Mouse (Mus musculus): Measurements from ENCODE around the gene Csf2rb. TPM values are rescaled to one million over a fixed set of nuclear protein-coding genes. Genes with fewer than 3 reads are reported as not detected.

Csf2rb gene
- total and polyA plus RNA-seq, 2 experiments: 1.8 to 3.6 TPM

DNA sequence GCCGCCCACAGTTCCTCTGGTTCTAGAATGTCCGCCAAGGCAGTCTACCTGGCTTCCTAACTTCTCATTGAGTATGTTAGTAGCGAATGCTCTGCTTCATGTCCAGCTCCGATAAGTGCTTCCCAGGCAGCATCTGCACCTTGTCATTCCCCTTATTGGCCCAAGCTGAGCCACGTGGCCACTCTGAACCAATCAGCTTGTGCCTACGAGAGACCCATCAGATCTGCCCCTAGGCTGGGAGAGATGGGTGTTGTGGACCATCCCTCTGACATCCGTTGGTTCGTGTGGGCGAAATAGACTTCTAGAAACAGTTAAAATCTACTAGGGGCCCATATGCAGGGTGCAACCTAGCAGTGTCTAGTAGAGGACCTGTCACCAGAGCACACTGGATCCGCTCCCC is 52.3 kb downstream of the Csf2rb start:
- no peak for DNase-seq (ENCODE audit: extremely low read depth, low read depth, low spot score)
- Histone ChIP-seq H3K36me3 (ENCODE audit: control insufficient read depth, insufficient read depth, low read length) (no peaks in the 10 kb centered on the region), H3K4me1 (ENCODE audit: control insufficient read depth, insufficient read depth, low read length) (peaks cover 3% of the 10 kb centered on the region; the same call in 1 of the 2 replicates), H3K27me3 (ENCODE audit: control insufficient read depth, insufficient read depth, low read length) (no peaks in the 10 kb centered on the region), H3K9ac (ENCODE audit: low read depth, low read length) (no peak overlapping the region), H3K79me2 (ENCODE audit: control insufficient read depth, insufficient read depth, low read length) (no peaks in the 10 kb centered on the region), H3K4me3 (ENCODE audit: insufficient read depth, low read depth, low read length) (no peak overlapping the region), H3K27ac (replicated peaks; ENCODE audit: insufficient read depth, low read depth, low read length) (no peak overlapping the region)
- TF ChIP-seq POLR2A (IDR thresholded peaks at IDR 0.05; ENCODE audit: extremely low read depth, insufficient read depth, low read length): no peak
- TF ChIP-seq CTCF (IDR thresholded peaks at IDR 0.05; ENCODE audit: low read depth, low read length): no peak
- 94% methylated on average over 10 of the region's 10 CpGs for WGBS

GRCm38 (mm10) chr15:78378556-78378955 is 53.0 kb downstream of the Csf2rb start:
- DNase-seq (ENCODE audit: extremely low read depth, low read depth, low spot score): no peak
- Histone ChIP-seq H3K4me3 (ENCODE audit: insufficient read depth, low read depth, low read length) (no peak overlapping the region), H3K36me3 (ENCODE audit: control insufficient read depth, insufficient read depth, low read length) (no peaks in the 10 kb centered on the region), H3K27ac (replicated peaks; ENCODE audit: insufficient read depth, low read depth, low read length) (no peak overlapping the region), H3K4me1 (ENCODE audit: control insufficient read depth, insufficient read depth, low read length) (peaks cover 5% of the 10 kb centered on the region; the same call in 1 of the 2 replicates), H3K79me2 (ENCODE audit: control insufficient read depth, insufficient read depth, low read length) (no peaks in the 10 kb centered on the region), H3K27me3 (ENCODE audit: control insufficient read depth, insufficient read depth, low read length) (no peaks in the 10 kb centered on the region), H3K9ac (ENCODE audit: low read depth, low read length) (no peak overlapping the region)
- TF ChIP-seq POLR2A (IDR thresholded peaks at IDR 0.05; ENCODE audit: extremely low read depth, insufficient read depth, low read length) (no peak), CTCF (IDR thresholded peaks at IDR 0.05; ENCODE audit: low read depth, low read length) (no peak)
- 78% methylated on average over 10 of the region's 10 CpGs for WGBS

DNA sequence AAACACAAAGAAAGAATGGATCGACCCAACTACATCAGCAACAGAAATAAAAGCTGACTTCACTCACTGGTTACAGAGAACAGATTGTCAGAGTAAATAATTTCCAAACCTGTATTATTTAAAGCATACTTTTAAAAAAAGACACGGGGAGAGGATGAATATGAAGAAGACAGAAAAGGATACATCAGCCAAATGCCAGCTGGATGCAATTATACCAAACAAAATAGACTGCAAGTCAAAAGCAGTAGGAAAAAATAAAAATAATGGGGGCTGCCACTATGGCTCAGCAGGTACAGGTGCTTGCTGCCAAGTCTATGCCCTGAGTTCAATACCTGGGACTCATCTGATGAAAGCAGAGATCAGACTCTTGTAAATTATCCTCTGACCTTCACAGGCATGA is 54.7 kb downstream of the Csf2rb start:
- TF ChIP-seq POLR2A (IDR thresholded peaks at IDR 0.05; ENCODE audit: extremely low read depth, insufficient read depth, low read length) (no peak), CTCF (IDR thresholded peaks at IDR 0.05; ENCODE audit: low read depth, low read length) (no peak)
- WGBS: 87% methylated on average over 2 of the region's 2 CpGs

GRCm38 (mm10) chr15:78380741-78381140 is 55.2 kb downstream of the Csf2rb start:
- Histone ChIP-seq H3K79me2 (ENCODE audit: control insufficient read depth, insufficient read depth, low read length) (no peaks in the 10 kb centered on the region), H3K4me1 (ENCODE audit: control insufficient read depth, insufficient read depth, low read length) (peaks cover 14% of the 10 kb centered on the region), H3K36me3 (ENCODE audit: control insufficient read depth, insufficient read depth, low read length) (no peaks in the 10 kb centered on the region), H3K27me3 (ENCODE audit: control insufficient read depth, insufficient read depth, low read length) (no peaks in the 10 kb centered on the region), H3K27ac (replicated peaks; ENCODE audit: insufficient read depth, low read depth, low read length) (no peak overlapping the region), H3K4me3 (ENCODE audit: insufficient read depth, low read depth, low read length) (no peak overlapping the region), H3K9ac (ENCODE audit: low read depth, low read length) (no peak overlapping the region)
- TF ChIP-seq CTCF (IDR thresholded peaks at IDR 0.05; ENCODE audit: low read depth, low read length) (no peak), POLR2A (IDR thresholded peaks at IDR 0.05; ENCODE audit: extremely low read depth, insufficient read depth, low read length) (no peak)
- no peak for DNase-seq (ENCODE audit: extremely low read depth, low read depth, low spot score)
- 90% methylated on average over 4 of the region's 4 CpGs for WGBS

More for the DNA sequence above, 54.7 kb downstream of the Csf2rb start:
- Histone ChIP-seq H3K4me3 (ENCODE audit: insufficient read depth, low read depth, low read length) (no peak overlapping the region), H3K27me3 (ENCODE audit: control insufficient read depth, insufficient read depth, low read length) (no peaks in the 10 kb centered on the region), H3K79me2 (ENCODE audit: control insufficient read depth, insufficient read depth, low read length) (no peaks in the 10 kb centered on the region), H3K9ac (ENCODE audit: low read depth, low read length) (no peak overlapping the region), H3K36me3 (ENCODE audit: control insufficient read depth, insufficient read depth, low read length) (no peaks in the 10 kb centered on the region), H3K4me1 (ENCODE audit: control insufficient read depth, insufficient read depth, low read length) (peaks cover 14% of the 10 kb centered on the region), H3K27ac (replicated peaks; ENCODE audit: insufficient read depth, low read depth, low read length) (no peak overlapping the region)
- DNase-seq (ENCODE audit: extremely low read depth, low read depth, low spot score): no peak

DNA sequence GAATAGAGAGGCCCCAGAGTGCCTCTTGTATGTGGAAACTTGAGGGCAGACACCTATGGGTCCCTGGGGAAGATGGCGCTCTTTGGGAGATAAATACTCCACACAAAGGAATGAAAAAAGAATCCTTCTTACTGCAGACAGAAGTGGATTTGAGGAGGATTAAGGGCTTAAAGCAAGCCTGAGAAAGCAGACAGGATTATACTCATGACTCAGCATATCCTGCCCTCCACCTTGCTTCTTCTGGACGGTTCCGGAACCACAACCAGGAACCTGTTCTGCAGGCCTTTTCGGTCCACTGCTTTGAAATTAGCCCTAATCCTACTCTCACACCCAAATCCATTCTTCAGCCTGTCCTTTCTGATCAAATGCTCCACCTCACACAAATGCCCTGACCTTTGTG is 56.6 kb downstream of the Csf2rb start:
- H3K27ac ChIP-seq (replicated peaks; ENCODE audit: insufficient read depth, low read depth, low read length): no peak overlapping the region
- no peak overlapping the region for H3K4me3 ChIP-seq (ENCODE audit: insufficient read depth, low read depth, low read length)
- TF ChIP-seq CTCF (IDR thresholded peaks at IDR 0.05; ENCODE audit: low read depth, low read length) (no peak), POLR2A (IDR thresholded peaks at IDR 0.05; ENCODE audit: extremely low read depth, insufficient read depth, low read length) (no peak)
- no peaks in the 10 kb centered on the region for H3K36me3 ChIP-seq (ENCODE audit: control insufficient read depth, insufficient read depth, low read length)
- H3K79me2 ChIP-seq (ENCODE audit: control insufficient read depth, insufficient read depth, low read length): no peaks in the 10 kb centered on the region
- WGBS: 92% methylated on average over 4 of the region's 4 CpGs
- peaks cover 14% of the 10 kb centered on the region for H3K4me1 ChIP-seq (ENCODE audit: control insufficient read depth, insufficient read depth, low read length)
- peak; percentile 47 for DNase-seq (ENCODE audit: extremely low read depth, low read depth, low spot score)
- no peaks in the 10 kb centered on the region for H3K27me3 ChIP-seq (ENCODE audit: control insufficient read depth, insufficient read depth, low read length)
- no peak overlapping the region for H3K9ac ChIP-seq (ENCODE audit: low read depth, low read length)

DNA sequence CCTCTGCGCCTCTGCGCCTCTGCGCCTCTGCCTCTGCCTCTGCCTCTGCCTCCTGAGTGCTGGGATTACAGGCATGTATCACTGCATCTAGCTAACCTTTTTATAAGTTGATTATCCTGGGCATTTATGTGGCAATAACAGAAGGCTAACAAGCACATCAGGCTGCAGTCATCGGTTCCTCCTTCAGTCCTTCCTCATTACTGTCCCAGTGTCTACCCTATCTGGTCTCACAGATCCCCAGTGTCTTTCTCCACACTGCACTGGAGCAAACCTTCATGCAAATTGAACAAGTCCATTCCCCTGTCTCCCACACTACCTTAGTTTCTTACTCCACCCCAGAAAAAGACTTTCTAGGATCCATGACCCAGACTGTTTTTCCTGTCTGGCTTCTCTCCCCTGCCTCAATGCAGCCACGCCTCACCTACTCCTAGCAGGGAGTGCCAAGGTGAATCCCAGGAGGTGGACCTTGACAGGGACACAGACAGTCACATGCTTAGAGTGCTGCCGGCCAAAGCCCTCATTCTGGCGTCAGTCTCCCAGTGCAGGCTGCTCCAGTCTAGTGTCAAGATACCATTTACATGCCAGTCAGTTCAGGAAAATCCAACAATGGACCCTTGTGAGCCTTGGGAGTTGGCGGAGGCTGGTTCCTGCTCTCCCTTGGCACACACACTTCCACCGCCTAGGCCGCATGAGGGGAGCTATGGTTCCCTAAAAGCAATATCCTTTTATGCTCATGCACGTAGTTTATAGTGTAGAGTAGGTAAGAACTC is 58.1 kb downstream of the Csf2rb start:
- H3K79me2 ChIP-seq (ENCODE audit: control insufficient read depth, insufficient read depth, low read length): no peaks in the 10 kb centered on the region
- DNase-seq (ENCODE audit: extremely low read depth, low read depth, low spot score): peak; percentile 90
- peak overlapping the region; percentile 56 for H3K27ac ChIP-seq (replicated peaks; ENCODE audit: insufficient read depth, low read depth, low read length)
- TF ChIP-seq POLR2A (IDR thresholded peaks at IDR 0.05; ENCODE audit: extremely low read depth, insufficient read depth, low read length) (no peak), CTCF (IDR thresholded peaks at IDR 0.05; ENCODE audit: low read depth, low read length) (no peak)
- H3K36me3 ChIP-seq (ENCODE audit: control insufficient read depth, insufficient read depth, low read length): no peaks in the 10 kb centered on the region
- H3K4me3 ChIP-seq (ENCODE audit: insufficient read depth, low read depth, low read length): no peak overlapping the region
- peaks cover 14% of the 10 kb centered on the region for H3K4me1 ChIP-seq (ENCODE audit: control insufficient read depth, insufficient read depth, low read length)
- 63% methylated on average over 11 of the region's 11 CpGs for WGBS
- H3K27me3 ChIP-seq (ENCODE audit: control insufficient read depth, insufficient read depth, low read length): no peaks in the 10 kb centered on the region
- H3K9ac ChIP-seq (ENCODE audit: low read depth, low read length): no peak overlapping the region
